Mouse (Mus musculus): ENCODE results near the gene Uprt.

Gene Uprt

GRCm38 (mm10) chrX:104482572-104483443 lies at the start of gene Uprt:
Gene Uprt, plus strand, starts transcription at chrX:104482818.
- DNase-seq = peak; percentile 72 to 82

DNA sequence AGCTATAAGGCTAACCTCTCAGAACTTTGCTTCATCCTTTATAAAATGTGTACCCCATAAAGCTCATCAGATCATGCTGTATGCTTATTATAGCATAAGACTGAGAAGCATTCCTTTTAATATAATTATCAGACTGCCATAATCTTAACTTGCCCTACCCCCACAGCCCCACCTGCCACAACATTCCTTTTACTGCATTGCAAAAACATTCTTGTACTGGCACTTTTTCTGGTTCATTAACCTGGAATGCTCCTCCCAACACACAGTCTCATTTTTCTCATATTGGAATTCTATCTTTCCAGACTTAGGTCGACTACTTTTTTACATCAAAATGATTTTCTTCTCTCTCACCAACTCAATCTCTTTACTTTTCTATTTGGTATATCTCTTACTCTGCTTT lies 49.2 kb upstream of the Uprt start:
- DNase-seq = no peak

- no peak for DNase-seq
Observed at GRCm38 (mm10) chrX:104452433-104452832, 30.2 kb upstream of the Uprt start.

GRCm38 (mm10) chrX:104461755-104462154 lies 20.9 kb upstream of the Uprt start:
- DNase-seq = no peak

GRCm38 (mm10) chrX:104464376-104464775 lies 18.2 kb upstream of the Uprt start:
- DNase-seq = no peak

DNA sequence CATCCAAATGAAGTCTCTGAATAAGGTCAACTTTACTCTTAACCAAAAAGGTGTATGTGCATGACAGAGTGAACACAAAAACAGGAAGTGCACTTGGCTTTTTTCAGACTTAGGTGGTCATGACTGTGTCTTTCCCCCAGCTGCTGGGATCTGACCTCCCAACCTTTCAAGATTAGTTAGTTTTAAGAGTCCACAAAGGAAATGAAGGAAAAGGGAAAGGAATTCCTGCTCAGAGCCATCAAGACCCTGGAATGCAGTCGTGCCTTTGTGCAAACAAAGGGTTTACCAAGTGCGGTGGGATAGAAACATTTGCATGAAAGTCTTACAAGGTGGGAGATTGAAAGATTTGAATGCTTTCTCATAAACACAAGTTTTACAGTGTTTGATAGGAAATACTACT lies 4.6 kb upstream of the Uprt start:
- DNase-seq = no peak

DNA sequence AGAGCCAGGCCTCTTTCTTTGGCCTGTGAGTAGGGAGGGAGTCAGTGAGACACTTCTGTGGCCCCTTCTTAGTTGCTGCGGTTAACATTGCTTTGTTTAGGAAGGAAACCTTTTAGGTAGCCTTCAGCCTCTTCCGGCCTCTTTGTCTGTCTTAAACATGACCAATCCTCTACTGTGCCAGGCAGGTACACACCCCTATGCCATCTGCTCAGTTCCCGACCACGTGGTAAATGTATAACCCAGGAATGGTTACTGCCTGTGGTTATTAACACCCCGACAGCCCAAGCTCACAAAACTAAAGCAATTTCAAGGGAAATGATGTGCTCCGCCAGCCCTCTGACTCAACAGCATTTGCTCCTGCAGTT lies 808 bp downstream of the Uprt start:
- peak in 1 of 2 experiments; percentile 4 for DNase-seq

- DNase-seq = peak in 1 of 2 experiments; percentile 1
Observed at GRCm38 (mm10) chrX:104485596-104485995, 3.0 kb downstream of the Uprt start.

GRCm38 (mm10) chrX:104488036-104488435 lies 5.4 kb downstream of the Uprt start:
- no peak for DNase-seq

DNA sequence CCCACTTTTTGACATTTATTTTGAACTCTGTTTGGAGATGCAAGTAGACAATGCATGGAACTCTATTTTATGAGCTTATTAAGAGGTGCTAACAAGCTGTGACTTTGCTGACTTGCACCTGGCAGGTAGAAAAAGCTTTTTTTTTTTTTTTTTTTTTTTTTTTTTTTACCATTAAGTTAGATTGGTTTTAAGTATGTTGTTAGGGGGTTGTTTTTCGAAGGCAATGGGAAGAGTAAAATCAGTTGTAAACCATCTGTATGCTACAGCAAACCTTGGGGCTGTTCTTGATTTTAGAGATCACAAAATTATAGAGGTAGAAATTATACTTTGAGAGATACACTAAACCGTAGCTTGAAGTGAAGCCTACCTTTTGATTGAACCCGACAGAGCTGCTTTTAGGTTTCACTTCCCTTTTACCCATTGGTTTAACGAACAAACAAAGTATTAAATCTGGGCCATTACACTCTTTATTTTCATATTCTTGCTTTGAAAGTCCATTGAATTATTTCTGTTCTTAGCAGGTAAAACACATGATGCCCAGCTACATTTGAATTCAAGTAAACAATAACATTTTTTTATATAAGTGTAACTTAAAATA lies 6.4 kb downstream of the Uprt start:
- no peak for DNase-seq

DNA sequence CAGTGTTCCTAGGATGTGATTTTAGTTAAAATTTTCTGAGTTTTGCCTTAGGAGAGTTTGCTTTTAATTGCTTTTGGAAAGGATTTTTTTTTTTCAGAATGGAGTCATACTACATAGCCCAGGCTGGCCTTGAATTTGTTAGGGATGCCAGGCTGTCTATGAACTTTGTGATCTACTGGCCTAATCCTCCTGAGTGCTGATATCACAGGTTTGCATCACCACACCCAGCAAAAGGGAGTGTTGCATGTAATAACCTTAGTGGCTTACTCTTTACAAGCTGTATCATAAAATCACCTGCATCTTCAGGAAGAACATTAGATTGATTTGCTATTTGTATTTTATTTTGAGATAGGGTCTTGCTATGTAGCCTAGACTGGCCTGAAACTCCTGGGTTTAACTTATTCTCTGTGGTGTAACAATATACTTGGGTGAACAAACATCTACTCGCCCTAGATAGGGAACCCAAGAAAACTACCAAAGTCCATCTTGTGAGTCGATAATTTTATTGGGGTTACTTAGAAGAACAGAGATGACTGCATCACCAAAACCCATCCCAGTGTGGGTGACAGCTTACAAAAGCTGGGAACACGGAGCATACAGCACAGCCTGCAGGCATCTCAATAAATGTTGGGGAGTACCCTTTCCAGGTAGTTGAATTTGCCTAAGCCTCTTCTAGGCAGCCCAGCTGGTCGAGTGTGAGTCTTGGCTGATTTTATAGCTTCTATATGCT lies 7.2 kb downstream of the Uprt start:
- DNase-seq = no peak

DNA sequence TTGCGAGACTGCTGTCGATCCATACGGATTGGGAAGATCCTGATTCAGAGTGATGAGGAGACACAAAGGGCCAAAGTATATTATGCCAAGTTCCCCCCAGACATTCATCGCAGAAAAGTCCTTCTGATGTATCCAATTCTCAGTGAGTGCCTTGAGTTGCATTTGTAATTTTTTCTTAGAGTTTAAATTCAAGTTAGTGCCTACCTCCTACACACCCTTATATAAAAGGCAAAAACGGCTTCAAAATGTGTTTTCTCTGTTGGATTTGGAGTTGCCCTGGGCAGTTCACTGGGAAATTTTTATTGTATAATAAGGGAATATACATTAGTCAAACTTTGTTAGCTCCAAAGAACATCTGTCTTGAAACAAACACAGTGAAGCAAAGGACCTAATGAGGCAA lies 19.1 kb downstream of the Uprt start:
- no peak for DNase-seq

GRCm38 (mm10) chrX:104542635-104543034 lies 60.0 kb downstream of the Uprt start:
- no peak for DNase-seq

GRCm38 (mm10) chrX:104543919-104544595 lies 61.4 kb downstream of the Uprt start:
- no peak for DNase-seq

DNA sequence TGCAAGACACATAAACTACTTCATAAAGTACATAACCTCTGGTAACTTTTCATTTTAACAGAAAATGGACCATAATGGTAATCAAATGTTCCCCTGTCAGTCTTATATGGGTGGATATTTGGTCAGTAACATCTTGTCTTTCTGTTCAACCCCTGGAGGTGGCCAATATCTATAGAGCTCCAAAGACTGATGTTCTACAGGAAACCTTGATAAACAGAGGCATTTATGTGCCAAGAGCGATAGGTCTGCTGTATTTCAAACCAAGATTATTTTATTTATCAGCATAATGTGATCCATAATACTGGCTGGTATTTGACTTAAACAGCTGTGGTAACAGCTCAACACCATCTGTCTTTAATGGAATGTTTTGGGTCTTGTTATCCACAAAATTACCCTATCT lies 62.7 kb downstream of the Uprt start:
- DNase-seq = no peak
